Mouse (Mus musculus) olfactory bulb, adult 2 months (tissue): ENCODE results near the gene Rps6ka5.

Source experiments
- CTCF ChIP-seq: fragments of 200-500 bp; IDR thresholded peaks from 2 replicates; pipeline ENCODE4 v1.5.1; 2012; ENCODE audit warnings: low read depth, mild to moderate bottlenecking, low read length, moderate library complexity; ENCODE audit not compliant: insufficient read depth
- POLR2A ChIP-seq: fragments of 200-500 bp; IDR thresholded peaks from 2 replicates; pipeline ENCODE4 v1.6.1; 2012; ENCODE audit warnings: mild to moderate bottlenecking, low read depth, low read length, moderate library complexity; ENCODE audit not compliant: insufficient read depth

GRCm38 (mm10) chr12:100711819-100712218, 15.0 kb downstream of the Rps6ka5 start:
- TF ChIP-seq CTCF, result no peak
- no peak for TF ChIP-seq POLR2A
